Mouse (Mus musculus) inflammation-experienced regulatory T-cells, adult 16 weeks (primary cell): ENCODE results near the gene Csnk1g1. TPM values are rescaled to one million over a fixed set of nuclear protein-coding genes. Genes with fewer than 3 reads are reported as not detected.

Experiments
- polyA plus RNA-seq: library from polyadenylated mRNA; unstranded; fragments of 100-300 nt; shearing (Covaris generic); gene quantifications from one replicate; pipeline ENCODE4 v1.2.1, GENCODE M21; 2017

The Csnk1g1 gene
- polyA plus RNA-seq, result 47.1 TPM

GRCm38 (mm10) chr9:65908394-65909300, at the start of gene Csnk1g1, which contains the start of gene Trip4:
Csnk1g1 (plus strand) TSS chr9:65908924.
Trip4 (minus strand) TSS chr9:65908794.

GRCm38 (mm10) chr9:65890143-65890628, 18.5 kb upstream of the Csnk1g1 start, which contains the start of gene Pclaf:
Pclaf (plus strand) TSS chr9:65890237.

GRCm38 (mm10) chr9:66059583-66060307, 151.0 kb downstream of the Csnk1g1 start, which contains the start of gene Ppib:
Ppib (plus strand) TSS chr9:66060222.

GRCm38 (mm10) chr9:66069583-66069982, 160.9 kb downstream of the Csnk1g1 start, which contains the start of gene Snx22:
Snx22 (minus strand) TSS chr9:66069719.

Other genes with a start within 250 kb of the Csnk1g1 start
- 159 TPM for gene Oaz2, start 240.9 kb upstream of the Csnk1g1 start, polyA plus RNA-seq
- 4.3 TPM for gene Zfp609, start 81.4 kb upstream of the Csnk1g1 start, polyA plus RNA-seq
- gene Pclaf, start 18.7 kb upstream of the Csnk1g1 start, polyA plus RNA-seq, result 16.5 TPM
- 48.2 TPM for gene Trip4, start 130 bp upstream of the Csnk1g1 start, polyA plus RNA-seq
- gene Ppib, start 151.3 kb downstream of the Csnk1g1 start, polyA plus RNA-seq, result 368 TPM
- 1.4 TPM for gene Snx22, start 160.8 kb downstream of the Csnk1g1 start, polyA plus RNA-seq
- 164 TPM for gene Snx1, start 217.7 kb downstream of the Csnk1g1 start, polyA plus RNA-seq
- 151 TPM for gene Ciao2a, start 217.7 kb downstream of the Csnk1g1 start, polyA plus RNA-seq
- 0.71 TPM for gene Dapk2, start 249.3 kb downstream of the Csnk1g1 start, polyA plus RNA-seq